Comparison of ENCODE assay signal across 9 mouse cellular contexts in genomic region chr6:89420756-89421155, GRCm38 (mm10).
"Had no signal": no experiment of that assay in that cellular context is flagged by ENCODE, and none has a peak within 500 bp of the region (broad histone marks: within the 10 kb centered on the region; RNA-seq: fewer than 3 reads in every experiment).

No protein-coding gene starts in this region.

- DNase-seq: kidney, adult 18-20 months; kidney, adult 9 months; kidney, postnatal 14 days; kidney, postnatal 4 days; liver, embryonic 13.5 days; lung, embryonic 14.5 days; midbrain, embryonic 14.5 days had no signal

- H3K4me2 ChIP-seq: liver, embryonic 13.5 days; lung, embryonic 14.5 days; midbrain, embryonic 11.5 days had no signal

- H3K36me3 ChIP-seq: liver, embryonic 13.5 days had no signal

- H3K4me3 ChIP-seq: liver, embryonic 13.5 days had no signal

- H3K9me3 ChIP-seq: liver, embryonic 13.5 days had no signal

- ATAC-seq: lung, postnatal 0 days had no signal

- H3K27ac ChIP-seq: liver, embryonic 13.5 days had no signal

- H3K4me1 ChIP-seq: liver, embryonic 13.5 days had no signal

- H3K9ac ChIP-seq: liver, embryonic 13.5 days; lung, embryonic 14.5 days had no signal
